Mouse (Mus musculus) layer of hippocampus, postnatal 25 days (tissue): ENCODE results near the gene Nadk2. TPM values are rescaled to one million over a fixed set of nuclear protein-coding genes. Genes with fewer than 3 reads are reported as not detected.

Experiments used
- DNase-seq, 2 experiments: peaks; one replicate each; pipeline ENCODE4 v3.0.0; 2022; ENCODE audit warnings: mixed read lengths in 2 of 2, low spot score in 1 of 2; ENCODE audit errors: extremely low spot score in 1 of 2
- total RNA-seq, 2 experiments: library from RNA; stranded (reverse); gene quantifications; 2 replicates each; pipeline ENCODE4 v1.2.3; 2021

Gene Nadk2
- total RNA-seq, 2 experiments from 2014 or later = 61.0 to 64.9 TPM

DNA sequence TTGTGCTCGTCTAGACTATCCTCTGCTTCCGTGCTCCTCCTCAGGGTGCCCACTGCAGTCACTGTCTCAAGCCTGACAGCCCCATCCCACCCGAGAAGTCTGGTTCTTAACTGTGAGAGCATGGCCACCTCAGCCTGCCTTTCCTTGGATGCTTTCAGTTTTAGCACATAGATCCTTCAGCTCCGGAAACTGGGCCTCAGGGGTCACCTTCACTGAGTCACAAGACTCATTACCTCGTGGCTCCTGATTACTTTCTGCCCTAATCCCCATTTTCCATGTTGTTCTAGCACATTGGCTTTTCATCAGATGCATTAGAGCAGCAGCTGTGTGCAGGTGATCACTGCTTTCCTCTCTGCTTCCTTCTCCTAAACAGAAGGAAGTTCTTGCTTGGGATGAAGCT is 16.4 kb downstream of the Nadk2 start:
- no peak for DNase-seq

DNA sequence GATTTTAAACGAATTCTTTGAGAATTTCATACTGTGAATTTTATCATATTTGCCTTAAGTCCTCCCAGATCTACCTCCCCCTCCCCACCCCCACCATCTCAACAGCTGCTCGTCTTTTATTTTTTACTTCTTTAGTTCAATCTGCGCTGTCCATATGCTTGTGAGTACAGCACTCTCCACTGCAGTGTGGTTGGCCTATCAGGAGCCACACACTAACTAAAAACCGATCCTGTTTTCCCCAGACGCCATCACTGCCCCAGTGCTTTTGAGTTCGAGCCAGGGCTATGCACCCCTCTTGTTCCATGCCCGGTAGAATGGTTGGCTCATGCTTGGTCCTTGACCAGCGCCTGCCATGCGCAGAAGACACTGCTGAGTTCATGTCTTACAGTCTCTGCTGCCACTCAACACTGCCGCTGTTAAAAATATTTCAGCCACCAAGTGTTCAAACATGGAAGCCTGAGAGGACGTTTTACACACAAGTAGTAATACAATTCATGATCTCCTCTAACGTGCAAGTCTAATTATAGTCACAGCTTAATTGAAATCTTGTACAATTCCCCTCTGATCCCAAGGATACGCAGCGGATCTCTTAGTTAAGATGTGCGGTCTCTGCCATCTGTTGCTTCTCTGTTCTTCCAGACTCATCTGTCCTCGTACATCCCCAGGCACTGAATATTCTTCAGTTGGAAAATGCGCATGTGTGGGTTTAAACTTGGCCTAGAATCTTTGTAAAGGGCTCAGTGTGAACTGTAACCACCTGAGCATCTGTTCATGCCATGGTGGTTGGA is 17.0 kb downstream of the Nadk2 start:
- DNase-seq = no peak

DNA sequence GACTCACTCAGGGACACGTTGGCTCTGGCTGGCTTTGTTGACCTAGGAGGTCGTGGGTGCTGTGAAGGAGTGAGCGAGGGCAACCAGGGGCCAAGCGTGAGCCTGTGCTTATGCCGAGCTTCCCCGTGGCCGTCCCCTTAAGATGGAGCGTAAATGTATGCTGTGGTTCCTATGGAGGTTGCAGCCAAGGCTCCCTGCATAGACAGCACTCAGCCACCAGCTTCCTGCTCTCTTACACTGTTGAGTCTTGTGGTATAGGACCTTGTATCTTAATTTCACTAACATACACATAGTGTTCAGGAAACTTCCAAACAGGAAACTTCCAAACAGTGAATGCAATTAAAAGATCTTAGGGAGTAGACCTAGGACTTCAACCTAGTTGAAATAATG is 17.6 kb downstream of the Nadk2 start:
- no peak for DNase-seq

DNA sequence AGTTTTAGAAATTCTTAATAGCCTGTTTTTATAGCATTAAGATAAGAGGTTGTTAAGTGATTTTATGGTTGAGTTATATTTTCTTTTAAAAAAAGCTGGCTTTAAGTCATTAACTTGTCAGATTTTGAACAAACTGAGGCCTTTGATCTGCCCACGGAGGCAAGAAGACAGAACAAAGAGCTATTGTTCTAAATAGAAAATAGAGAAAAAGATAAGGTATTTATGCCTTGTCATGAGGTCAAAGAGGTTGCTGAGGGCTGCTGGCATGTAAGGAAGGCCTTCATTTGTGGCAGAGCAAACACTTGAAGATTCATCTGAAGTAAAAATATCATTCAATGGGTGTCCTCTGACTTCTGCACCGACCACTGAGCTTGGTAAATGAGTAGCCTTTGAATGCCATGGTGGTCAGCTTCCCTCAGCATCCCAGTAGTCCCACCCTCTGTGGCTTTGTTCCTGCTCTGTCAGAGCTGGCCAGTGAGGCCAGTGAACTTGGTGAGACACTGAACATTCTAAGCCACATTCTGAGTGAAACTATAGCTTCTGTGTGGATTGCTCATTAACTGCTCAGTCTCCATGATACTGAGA is 18.2 kb downstream of the Nadk2 start:
- DNase-seq = no peak

DNA sequence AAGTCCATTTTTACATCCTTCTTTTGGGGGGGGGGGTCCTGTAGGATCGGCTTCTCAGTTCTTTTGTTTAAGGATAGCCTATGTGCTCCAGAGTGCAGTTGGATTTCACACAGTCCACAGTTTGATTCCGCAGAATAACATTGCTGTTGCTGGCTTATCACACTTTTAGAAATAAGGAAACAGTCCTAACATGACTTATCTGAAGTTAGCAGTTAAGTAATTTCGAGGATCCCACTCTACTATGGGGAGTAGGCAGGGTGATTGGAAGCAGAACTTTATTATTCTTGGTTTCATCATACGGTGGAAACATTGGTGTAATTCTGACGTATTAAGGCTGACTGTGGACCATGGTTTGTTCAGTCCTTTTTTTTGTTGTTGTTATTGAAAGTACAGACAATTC is 19.6 kb downstream of the Nadk2 start:
- no peak for DNase-seq

DNA sequence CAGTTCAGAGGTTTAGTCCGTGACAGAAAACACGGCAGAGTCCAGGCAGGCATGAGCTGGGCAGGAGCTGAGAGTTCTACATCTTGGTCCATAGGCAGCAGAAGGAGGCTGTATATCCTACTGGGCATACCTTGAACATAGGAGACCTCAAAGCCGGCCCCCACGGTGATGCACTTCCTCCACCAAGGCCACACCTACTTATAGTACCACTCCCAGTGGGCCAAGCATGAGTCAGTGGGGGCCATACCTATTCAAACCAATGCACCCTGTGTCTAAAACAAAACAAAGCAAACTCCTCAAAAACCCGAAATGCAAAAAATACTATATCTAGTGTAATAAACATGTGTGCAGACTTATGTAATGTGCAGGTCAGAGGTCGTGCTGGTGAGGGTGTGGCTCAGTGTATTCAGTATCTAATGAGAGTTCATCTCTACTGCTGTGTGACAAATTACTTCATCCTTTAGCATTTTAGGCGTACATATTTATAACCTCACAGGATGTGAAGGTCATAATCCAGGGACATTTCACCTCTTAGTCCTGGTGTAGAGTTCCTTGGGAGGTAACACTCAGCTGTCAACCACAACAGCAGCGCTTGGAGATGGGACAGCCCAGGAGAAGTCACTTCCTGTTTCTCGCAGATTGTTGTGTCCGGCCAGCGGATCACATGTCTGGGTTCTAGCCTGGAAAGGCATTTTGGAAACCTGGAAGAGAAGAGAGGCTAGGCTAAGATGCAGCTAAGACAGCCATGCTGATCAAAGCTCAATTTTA is 22.7 kb downstream of the Nadk2 start:
- no peak for DNase-seq

DNA sequence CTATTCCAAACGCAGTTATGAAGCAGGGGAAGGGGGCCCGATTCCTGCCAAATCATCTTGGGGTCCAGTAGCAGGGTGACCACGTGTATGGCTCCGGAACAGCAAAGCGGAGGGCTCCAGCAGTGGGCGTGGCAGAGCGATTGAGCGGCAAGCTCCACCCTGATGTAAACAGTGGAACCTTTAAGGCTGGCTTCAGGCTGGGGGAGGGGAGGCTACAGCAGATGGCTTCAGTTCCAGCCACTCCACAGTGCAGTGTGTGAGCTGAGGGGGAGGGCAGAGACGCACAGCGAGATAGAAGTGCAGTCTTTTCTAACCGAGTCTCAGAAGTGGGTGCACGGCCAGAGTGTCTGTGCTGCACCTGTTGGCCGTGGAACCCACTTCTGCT is 23.3 kb downstream of the Nadk2 start:
- DNase-seq = peak; percentile 26 to 46

DNA sequence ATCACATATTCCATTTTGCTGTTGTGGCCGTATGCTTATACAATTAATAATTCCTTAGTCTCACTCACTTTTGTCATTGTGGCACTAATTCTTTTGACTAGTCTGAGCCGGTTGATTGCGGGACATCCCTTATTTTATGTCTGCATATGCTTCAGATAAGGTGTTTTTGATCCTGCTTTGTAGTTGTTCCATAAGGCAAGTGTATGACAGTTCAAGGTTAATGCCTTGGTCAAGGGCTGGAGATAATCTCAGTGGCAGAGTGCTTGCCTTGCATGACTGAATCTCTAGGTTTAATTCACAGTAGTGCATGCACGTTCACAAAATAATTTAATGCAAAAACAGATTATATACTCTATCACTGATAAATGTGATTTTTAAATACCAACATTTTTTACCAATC is 25.8 kb downstream of the Nadk2 start:
- no peak for DNase-seq

DNA sequence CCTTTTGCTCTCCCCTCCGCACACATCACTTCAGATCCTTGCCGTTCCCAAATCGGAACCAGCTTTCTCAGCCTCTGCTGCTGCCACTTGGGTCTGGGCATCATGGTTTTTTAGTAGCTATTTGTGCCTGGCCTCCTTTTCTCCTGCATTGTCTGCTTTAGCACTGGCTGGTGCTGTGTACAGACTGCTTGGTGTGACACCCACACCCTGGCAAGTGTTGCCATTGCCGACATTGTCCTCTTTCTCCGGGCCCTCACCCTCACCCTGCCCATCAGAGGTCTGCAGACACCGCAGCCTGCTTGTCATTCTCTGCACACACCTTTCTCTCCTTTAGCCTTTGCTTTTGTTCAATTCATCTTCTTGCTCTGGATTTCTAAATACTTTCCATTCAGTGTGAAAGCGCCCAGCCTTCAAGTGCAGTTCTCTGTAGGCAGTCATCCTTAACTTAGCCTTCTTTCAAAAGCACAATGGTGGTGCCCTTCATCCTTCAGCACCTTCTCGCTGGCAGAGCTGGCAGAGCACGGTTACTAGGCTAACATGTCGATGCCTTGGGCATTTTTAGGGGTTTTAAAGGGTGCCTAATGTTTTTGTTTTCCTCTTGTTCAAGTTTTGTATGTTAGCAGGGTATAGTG is 29.5 kb downstream of the Nadk2 start:
- no peak for DNase-seq

DNA sequence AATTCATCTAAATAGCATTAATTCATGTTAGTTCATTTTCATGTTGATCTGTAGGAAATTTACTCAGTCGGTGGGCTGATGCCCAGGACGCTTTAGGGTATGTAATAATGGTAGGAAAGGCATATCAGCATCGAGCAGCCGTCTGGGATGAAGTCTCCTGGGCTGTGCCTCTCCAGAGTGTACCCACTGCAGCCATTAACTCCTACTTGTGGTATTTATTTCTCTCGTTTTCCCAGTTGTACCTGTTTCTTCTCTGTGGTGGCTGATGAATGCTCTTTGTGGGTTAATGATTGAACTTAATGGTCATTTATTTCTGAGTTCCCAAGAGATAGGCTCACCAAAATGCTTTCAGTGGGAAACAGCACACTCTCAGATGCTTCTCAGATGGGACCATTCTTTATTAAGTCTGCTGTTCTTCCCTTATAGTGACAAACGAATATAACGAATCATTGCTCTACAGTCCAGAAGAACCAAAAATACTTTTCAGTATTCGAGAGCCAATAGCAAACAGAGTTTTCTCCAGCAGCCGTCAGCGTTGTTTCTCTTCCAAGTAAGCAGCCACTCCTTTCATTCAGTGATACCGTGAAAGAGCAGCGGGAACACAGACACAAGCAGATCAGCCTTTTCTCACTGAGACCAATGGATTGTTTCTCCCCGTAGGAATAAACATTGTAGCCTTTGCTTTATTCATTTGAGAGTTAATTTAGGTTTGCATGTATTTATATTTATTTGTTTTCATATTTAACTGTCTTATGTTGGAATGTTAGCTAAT is 35.4 kb downstream of the Nadk2 start:
- no peak for DNase-seq

DNA sequence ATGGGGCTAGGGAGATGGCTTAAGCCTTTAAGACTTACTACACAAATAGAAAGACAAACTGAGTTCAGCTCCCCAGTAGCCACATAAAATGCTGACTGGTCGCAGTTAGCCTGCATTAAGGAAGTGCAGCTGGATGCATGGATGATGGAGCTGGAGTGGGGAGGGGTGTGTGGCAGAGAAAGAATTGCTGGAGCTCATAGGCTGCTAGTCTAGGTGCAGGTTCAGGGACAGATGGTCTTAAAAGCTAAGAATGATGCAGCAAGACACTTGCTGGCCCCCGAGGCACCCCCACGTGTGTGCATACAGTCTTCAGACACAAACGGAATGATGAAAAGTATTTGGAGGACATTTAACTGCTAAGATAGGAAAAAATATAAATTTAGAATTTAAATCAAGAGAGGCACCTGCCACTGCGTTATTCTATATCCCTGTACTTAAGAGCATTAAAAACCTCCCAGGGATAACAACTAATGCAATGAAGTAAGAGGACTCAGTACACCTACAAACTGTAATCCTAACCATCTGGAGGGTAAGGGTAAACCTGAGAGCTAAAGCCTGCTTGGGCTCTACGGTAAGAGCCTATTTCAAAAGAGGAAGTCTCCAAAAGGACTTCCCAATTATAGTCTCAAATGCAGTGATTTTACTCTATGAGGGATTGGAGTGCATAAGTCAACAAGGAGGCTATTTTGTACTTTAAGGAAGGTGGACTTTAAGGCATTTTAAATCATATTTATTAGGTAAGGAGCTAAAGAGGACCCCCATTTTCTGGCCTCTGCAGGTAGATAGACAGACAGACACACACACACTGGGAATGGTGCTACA is 39.7 kb downstream of the Nadk2 start:
- no peak for DNase-seq

DNA sequence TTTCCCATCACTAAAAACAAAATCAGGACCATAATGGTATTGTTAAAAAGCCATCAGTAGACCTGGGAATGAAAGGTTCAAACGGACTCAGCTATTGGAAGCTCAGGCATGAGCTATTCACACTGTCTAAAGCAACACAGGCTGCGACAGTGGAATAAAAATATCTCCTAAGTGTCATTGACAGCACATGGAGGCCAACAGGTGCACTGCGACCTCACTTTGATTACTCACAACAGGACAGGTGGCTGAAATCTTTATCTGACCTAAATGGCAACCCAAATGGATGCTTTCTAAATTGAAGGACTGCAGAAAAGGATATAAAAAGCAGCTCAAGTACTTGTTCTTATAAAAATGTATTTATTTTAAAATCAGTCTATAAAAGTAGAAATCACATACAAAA is 40.6 kb downstream of the Nadk2 start:
- no peak for DNase-seq

DNA sequence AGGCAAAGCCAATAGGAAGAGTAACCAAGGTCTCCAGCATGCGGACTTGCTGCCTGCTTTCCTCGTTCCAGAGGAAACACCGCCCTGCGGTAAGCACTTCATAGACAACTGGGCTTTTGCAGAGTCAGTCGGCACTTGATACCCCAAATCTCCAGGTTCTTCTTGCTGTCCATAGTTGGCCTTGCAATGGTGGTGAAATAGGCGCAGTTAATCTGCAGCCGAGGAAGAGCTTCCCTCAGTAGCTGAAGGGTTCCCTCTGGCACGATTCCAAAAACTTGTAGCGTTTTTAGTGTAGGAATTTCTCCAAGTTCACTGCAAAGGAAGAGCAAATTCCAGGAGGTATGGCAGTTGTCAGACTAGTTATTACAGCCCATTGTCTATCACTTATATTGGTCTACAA is 42.5 kb downstream of the Nadk2 start:
- DNase-seq = no peak

DNA sequence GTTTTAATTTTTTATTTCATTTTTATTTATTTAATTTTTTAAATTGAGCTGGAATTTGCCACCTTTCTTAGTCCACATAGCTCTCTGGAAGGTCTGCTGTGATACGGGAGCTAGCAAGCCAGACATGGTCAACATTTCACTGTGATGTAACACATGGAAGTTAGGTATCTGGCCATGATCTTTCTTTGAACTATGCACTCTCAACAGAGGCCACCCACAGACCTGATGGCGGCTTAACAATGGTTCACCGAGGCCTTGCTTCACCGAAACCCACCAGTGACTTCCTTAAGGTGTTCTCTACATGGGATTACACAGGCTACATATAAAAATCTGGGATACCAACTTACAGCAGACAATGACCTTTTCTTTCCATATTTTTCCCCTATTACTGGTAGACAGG is 43.1 kb downstream of the Nadk2 start:
- no peak for DNase-seq

DNA sequence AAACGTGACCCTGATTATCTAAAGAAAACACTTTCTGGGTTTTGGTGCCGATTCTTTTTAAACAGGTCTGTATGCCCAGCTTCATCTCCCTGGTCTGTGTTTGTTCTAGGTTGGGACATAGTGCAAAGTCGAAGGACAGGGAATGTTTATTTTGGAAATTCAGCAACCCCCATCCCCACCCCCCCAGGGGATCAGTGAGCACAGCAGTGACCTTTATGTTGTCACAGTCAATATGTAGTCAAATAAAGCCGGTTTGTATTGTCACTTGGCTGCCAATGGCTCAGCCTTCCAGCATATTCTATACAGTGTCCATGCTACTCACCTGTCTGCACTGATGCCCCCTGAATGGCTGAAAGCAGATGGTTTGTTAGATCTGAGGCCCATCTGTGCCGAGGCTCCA is 43.5 kb downstream of the Nadk2 start:
- no peak for DNase-seq

DNA sequence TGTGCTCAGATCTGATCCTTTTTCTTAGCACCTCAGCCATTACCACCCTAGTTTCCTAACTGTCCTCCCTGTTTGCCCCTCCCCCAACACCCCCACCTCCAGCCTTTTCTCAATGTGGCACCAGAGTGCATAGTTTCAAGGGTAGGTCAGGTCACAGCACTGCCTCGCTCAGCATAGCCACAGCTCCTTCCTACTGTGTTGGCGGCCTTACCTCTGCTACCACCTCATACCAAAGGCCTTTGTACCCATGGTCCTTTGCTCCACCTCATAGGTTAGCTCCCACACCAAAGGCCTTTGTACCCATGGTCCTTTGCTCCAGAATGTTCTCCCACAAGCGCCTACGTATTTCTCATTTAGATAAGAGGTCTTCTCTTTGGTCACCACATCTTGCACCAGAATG is 47.8 kb downstream of the Nadk2 start:
- DNase-seq = no peak

DNA sequence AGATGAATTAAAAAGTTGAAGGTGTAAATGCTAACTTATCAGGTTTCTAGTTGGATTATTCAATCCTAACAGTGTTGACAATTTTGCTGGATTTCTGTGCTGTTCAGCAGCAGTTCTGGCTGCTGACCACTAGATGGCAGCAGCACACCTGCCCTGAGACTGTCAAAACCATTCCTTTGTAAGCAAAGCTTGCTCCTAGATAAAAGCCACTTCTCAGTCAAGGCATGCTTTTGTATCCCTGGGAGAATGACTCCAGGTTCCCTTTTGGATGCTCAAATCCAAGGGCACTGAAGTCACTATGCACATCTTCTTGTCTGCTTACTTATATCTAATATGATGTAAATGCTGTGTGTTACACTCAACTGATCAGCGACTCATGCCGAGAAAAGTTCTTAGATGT is 49.0 kb downstream of the Nadk2 start:
- DNase-seq = peak in 1 of 2 experiments; percentile 42

DNA sequence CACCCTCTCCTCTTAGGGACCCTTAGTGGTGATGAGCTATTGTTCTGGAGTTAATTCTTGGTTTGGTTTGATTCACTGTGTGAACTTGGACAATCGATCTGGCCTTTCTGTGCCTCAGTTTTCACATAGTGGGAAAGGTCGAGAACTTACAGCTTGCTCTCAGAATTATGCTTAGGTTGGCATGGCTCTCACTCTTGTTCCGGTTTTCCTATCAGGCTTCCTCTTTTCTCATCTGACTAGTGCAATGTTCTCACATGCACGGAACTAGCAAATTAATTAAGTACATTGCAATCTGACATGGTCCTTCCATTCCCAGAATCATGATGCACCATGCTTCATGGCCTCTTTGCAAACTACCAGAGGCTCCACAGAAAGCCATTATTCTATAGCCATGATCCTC is 51.9 kb downstream of the Nadk2 start:
- DNase-seq = no peak

DNA sequence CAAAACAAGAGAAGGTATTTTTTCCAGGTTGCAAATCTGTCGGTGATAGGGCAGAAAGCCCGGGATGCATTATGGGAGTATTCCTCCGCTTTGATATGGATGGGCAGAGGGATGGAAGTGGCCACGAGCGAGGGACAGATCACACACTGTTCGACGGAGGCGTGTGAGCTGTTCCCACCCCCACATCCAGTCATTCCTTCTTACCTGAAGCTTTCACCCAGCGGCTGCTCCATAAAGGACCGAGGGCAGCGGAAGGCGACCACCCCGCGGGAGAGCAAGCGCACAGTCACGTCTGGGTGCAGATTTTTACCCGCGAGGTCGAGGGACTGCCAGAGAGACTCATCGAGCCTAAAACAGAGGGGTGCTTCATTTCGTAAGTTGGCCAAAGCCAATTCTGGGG is 53.8 kb downstream of the Nadk2 start:
- no peak for DNase-seq
